Mouse (Mus musculus): Measurements from ENCODE around the gene Clec16a.

DNA sequence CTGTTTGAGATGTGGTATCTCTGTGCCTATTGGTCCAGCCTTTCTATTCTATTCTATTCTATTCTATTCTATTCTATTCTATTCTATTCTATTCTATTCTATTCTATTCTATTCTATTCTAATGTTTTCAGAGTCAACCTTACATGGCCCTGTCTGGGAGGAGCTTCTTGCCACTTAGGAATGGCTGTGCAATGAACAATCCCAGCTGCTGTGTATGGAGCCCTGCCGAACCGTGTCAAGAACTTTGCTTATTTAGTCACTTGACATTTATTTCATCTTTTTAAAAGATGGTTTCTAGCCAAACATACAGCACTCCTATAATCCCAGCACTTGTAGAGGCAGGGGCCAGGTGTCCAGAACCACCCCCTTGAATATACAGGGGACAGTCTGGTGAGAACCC, 219.2 kb downstream of the Clec16a start:
- TF ChIP-seq POLR2A (IDR thresholded peaks at IDR 0.05; ENCODE audit: control insufficient read depth, extremely low read depth, insufficient read depth, low read length, poor library complexity), result no peak
- TF ChIP-seq CTCF (IDR thresholded peaks at IDR 0.05; ENCODE audit: borderline replicate concordance, control insufficient read depth, extremely low read depth, insufficient read depth, low read length, poor library complexity), result no peak
